Mouse (Mus musculus) frontal cortex, postnatal 14 days (tissue): ENCODE data around the gene 4930558K02Rik.

Experiments
- DNase-seq, 2 experiments: peaks; one replicate each; pipeline ENCODE4 v3.0.0; 2022; ENCODE audit warnings: low spot score in 2 of 2

4930558K02Rik gene

GRCm38 (mm10) chr1:161952599-161952998 lies 26.8 kb downstream of the 4930558K02Rik start:
- no peak for DNase-seq

GRCm38 (mm10) chr1:161951009-161951779 lies 28.2 kb downstream of the 4930558K02Rik start:
- no peak for DNase-seq

- no peak for DNase-seq
Measured at GRCm38 (mm10) chr1:161942082-161942481, 37.4 kb downstream of the 4930558K02Rik start.

- DNase-seq, result no peak
Measured at GRCm38 (mm10) chr1:161932286-161932685, 47.1 kb downstream of the 4930558K02Rik start.

- DNase-seq, result no peak
Measured at GRCm38 (mm10) chr1:161931817-161932216, 47.6 kb downstream of the 4930558K02Rik start.

GRCm38 (mm10) chr1:161931313-161931712 lies 48.1 kb downstream of the 4930558K02Rik start:
- no peak for DNase-seq

GRCm38 (mm10) chr1:161927976-161928375 lies 51.5 kb downstream of the 4930558K02Rik start:
- DNase-seq, result no peak

GRCm38 (mm10) chr1:161925281-161925805 lies 54.1 kb downstream of the 4930558K02Rik start:
- DNase-seq, result no peak

- DNase-seq, result no peak
Measured at GRCm38 (mm10) chr1:161924321-161924720, 55.1 kb downstream of the 4930558K02Rik start.

GRCm38 (mm10) chr1:161921928-161922327 lies 57.5 kb downstream of the 4930558K02Rik start:
- DNase-seq, result no peak

- no peak for DNase-seq
Measured at GRCm38 (mm10) chr1:161920475-161921454, 58.7 kb downstream of the 4930558K02Rik start.

GRCm38 (mm10) chr1:161919594-161919993 lies 59.8 kb downstream of the 4930558K02Rik start:
- no peak for DNase-seq

- DNase-seq, result no peak
Measured at GRCm38 (mm10) chr1:161918682-161919372, 60.6 kb downstream of the 4930558K02Rik start.

GRCm38 (mm10) chr1:161917940-161918484 lies 61.4 kb downstream of the 4930558K02Rik start:
- DNase-seq, result no peak

- DNase-seq, result no peak
Measured at GRCm38 (mm10) chr1:161916036-161916435, 63.4 kb downstream of the 4930558K02Rik start.

GRCm38 (mm10) chr1:161913648-161913984 lies 65.8 kb downstream of the 4930558K02Rik start:
- no peak for DNase-seq

- no peak for DNase-seq
Measured at GRCm38 (mm10) chr1:161912940-161913647, 66.3 kb downstream of the 4930558K02Rik start.

GRCm38 (mm10) chr1:161909074-161909473 lies 70.4 kb downstream of the 4930558K02Rik start:
- DNase-seq, result no peak

- no peak for DNase-seq
Measured at GRCm38 (mm10) chr1:161907795-161908457, 71.5 kb downstream of the 4930558K02Rik start.

GRCm38 (mm10) chr1:161907111-161907510 lies 72.3 kb downstream of the 4930558K02Rik start:
- DNase-seq, result no peak
